ENCODE assay signal across 10 mouse cellular contexts in genomic region chr7:67548599-67549041, GRCm38 (mm10).
DNase-seq lines count a peak whose midpoint lies in the region; ATAC-seq and TF ChIP-seq lines count a peak whose summit lies in the region.
"Had no signal": no experiment of that assay in that cellular context is flagged by ENCODE, and none has a peak within 500 bp of the region (broad histone marks: within the 10 kb centered on the region; RNA-seq: fewer than 3 reads in every experiment).

No protein-coding gene starts in this region.

- 0 out of 2 replicates have a peak, but pooled peaks cover under 1% of the 10 kb centered on the region for H3K36me3 ChIP-seq in forebrain, postnatal 0 days (ENCODE audit: insufficient read depth)
- no peaks in the 10 kb centered on the region for H3K36me3 ChIP-seq in forebrain, embryonic 11.5 days (ENCODE audit: control insufficient read depth, insufficient read depth, low read length)
- no peaks in the 10 kb centered on the region for H3K36me3 ChIP-seq in lung, postnatal 0 days (ENCODE audit: insufficient read depth, low read length)
- H3K36me3 ChIP-seq in CH12.LX (replicated peaks in 1 of 2; ENCODE audit: control insufficient read depth in 1 of 2, insufficient read depth in 1 of 2, low read length in 1 of 2) = peaks cover 8 to 26% of the 10 kb centered on the region in 2 experiments
- H3K36me3 ChIP-seq: embryonic facial prominence, embryonic 12.5 days; stomach, embryonic 15.5 days had no signal

- DNase-seq in forebrain, postnatal 0 days = no peak
- DNase-seq in forebrain, embryonic 11.5 days (ENCODE audit: low spot score) = no peak
- DNase-seq in lung, postnatal 0 days (ENCODE audit: low spot score) = peak; percentile 15
- no peak for DNase-seq in lung, adult 2 months
- peak; percentile 60 for DNase-seq in CH12.LX (ENCODE audit: extremely low read depth)
- no peak for DNase-seq in urinary bladder, postnatal 10 days (ENCODE audit: low spot score)

- H3K9ac ChIP-seq in forebrain, postnatal 0 days = no peak overlapping the region
- H3K9ac ChIP-seq in forebrain, embryonic 11.5 days (ENCODE audit: low read length) = no peak overlapping the region
- no peak overlapping the region for H3K9ac ChIP-seq in lung, postnatal 0 days (replicated peaks; ENCODE audit: low read depth)
- no peak overlapping the region for H3K9ac ChIP-seq in CH12.LX (ENCODE audit: insufficient read depth, low read depth)
- H3K9ac ChIP-seq: embryonic facial prominence, embryonic 12.5 days; stomach, embryonic 15.5 days had no signal

- H3K27me3 ChIP-seq in forebrain, postnatal 0 days (ENCODE audit: insufficient read depth, low read length) = no peaks in the 10 kb centered on the region
- H3K27me3 ChIP-seq in forebrain, embryonic 11.5 days (ENCODE audit: control insufficient read depth, insufficient read depth, low read length) = no peaks in the 10 kb centered on the region
- H3K27me3 ChIP-seq in lung, postnatal 0 days (replicated peaks; ENCODE audit: insufficient read depth, low read length) = no peaks in the 10 kb centered on the region
- H3K27me3 ChIP-seq in CH12.LX (replicated peaks) = no peaks in the 10 kb centered on the region
- H3K27me3 ChIP-seq: embryonic facial prominence, embryonic 12.5 days; stomach, embryonic 15.5 days had no signal

- no peak overlapping the region for H3K4me2 ChIP-seq in forebrain, postnatal 0 days (ENCODE audit: low read depth)
- H3K4me2 ChIP-seq in forebrain, embryonic 11.5 days (ENCODE audit: low read depth, low read length, severe bottlenecking) = no peak overlapping the region
- no peak overlapping the region for H3K4me2 ChIP-seq in lung, postnatal 0 days (replicated peaks; ENCODE audit: low read depth, low read length)
- 0 out of 2 replicates have a peak overlapping the region, but pooled peaks have one; percentile 50 for H3K4me2 ChIP-seq in CH12.LX (ENCODE audit: insufficient read depth, low read depth, poor library complexity, severe bottlenecking)
- H3K4me2 ChIP-seq: embryonic facial prominence, embryonic 12.5 days; stomach, embryonic 15.5 days had no signal

- TF ChIP-seq EP300 in lung, postnatal 0 days (IDR thresholded peaks at IDR 0.05) = no peak
- TF ChIP-seq EP300 in CH12.LX (IDR thresholded peaks at IDR 0.05; ENCODE audit: low read length) = no peak

- ATAC-seq in forebrain, postnatal 0 days = peak; percentile 23; the same call in 1 of the 2 replicates
- ATAC-seq in forebrain, embryonic 11.5 days (replicated peaks; ENCODE audit: low FRiP score) = no peak
- ATAC-seq in lung, postnatal 0 days = 0 out of 2 replicates have a peak, but pooled peaks have one; percentile 6
- no peak for ATAC-seq in megakaryocyte progenitor cell, adult 5-6 weeks (replicated peaks; ENCODE audit: poor library complexity)

- in situ Hi-C loops in CH12.LX (cut with MboI; ENCODE audit: low pct_ligation_motif_present, low pct_unique_long_range_greater_than_20kb, low sequenced_read_pairs) = no loop called here

- H3K79me2 ChIP-seq in CH12.LX (replicated peaks; ENCODE audit: control insufficient read depth, extremely low read depth, insufficient read depth, poor library complexity, severe bottlenecking) = no peaks in the 10 kb centered on the region; the same call in 1 of the 2 replicates

- no peak for TF ChIP-seq POLR2A in lung, adult 2 months (IDR thresholded peaks at IDR 0.05; ENCODE audit: borderline replicate concordance, extremely low read depth, low read depth, low read length)
- no peak for TF ChIP-seq POLR2A in CH12.LX (IDR thresholded peaks at IDR 0.05; ENCODE audit: low read depth, low read length)
- TF ChIP-seq POLR2A in embryonic fibroblast, embryonic 13.5 days (IDR thresholded peaks at IDR 0.05; ENCODE audit: low read depth, low read length) = no peak

- no peaks in the 10 kb centered on the region for H3K9me3 ChIP-seq in forebrain, postnatal 0 days (ENCODE audit: low read length)
- no peaks in the 10 kb centered on the region for H3K9me3 ChIP-seq in forebrain, embryonic 11.5 days (ENCODE audit: control insufficient read depth, low read length)
- no peaks in the 10 kb centered on the region for H3K9me3 ChIP-seq in lung, postnatal 0 days (ENCODE audit: low read length)
- no peaks in the 10 kb centered on the region for H3K9me3 ChIP-seq in CH12.LX (replicated peaks; ENCODE audit: low read length)
- H3K9me3 ChIP-seq: embryonic facial prominence, embryonic 12.5 days; stomach, embryonic 15.5 days had no signal

- no peak for TF ChIP-seq CTCF in forebrain, postnatal 0 days (IDR thresholded peaks at IDR 0.05; ENCODE audit: low read depth)
- no peak for TF ChIP-seq CTCF in lung, postnatal 0 days (IDR thresholded peaks at IDR 0.05)
- no peak for TF ChIP-seq CTCF in lung, adult 2 months (IDR thresholded peaks at IDR 0.05; ENCODE audit: insufficient read depth, low read length)
- no peak for TF ChIP-seq CTCF in CH12.LX (conservative IDR thresholded peaks at IDR 0.05 in 1 of 2, IDR thresholded peaks at IDR 0.05 in 1 of 2; ENCODE audit: low read depth in 2 of 2, low read length in 2 of 2)
- no peak for TF ChIP-seq CTCF in embryonic fibroblast, embryonic 13.5 days (IDR thresholded peaks at IDR 0.05; ENCODE audit: borderline replicate concordance, insufficient read depth, low read length)

- dilution Hi-C loops in CH12.LX (cut with MboI; ENCODE audit: extremely low pct_ligation_motif_present, extremely low pct_unique_long_range_greater_than_20kb, low sequenced_read_pairs) = no loop called here

- no peak overlapping the region for H3K27ac ChIP-seq in forebrain, postnatal 0 days (ENCODE audit: low read depth, low read length)
- no peak overlapping the region for H3K27ac ChIP-seq in forebrain, embryonic 11.5 days (ENCODE audit: low read depth, low read length)
- no peak overlapping the region for H3K27ac ChIP-seq in lung, postnatal 0 days (ENCODE audit: low read length)
- H3K27ac ChIP-seq in CH12.LX (ENCODE audit: insufficient read depth, low read depth) = no peak overlapping the region
- H3K27ac ChIP-seq in embryonic fibroblast, embryonic 13.5 days (ENCODE audit: insufficient read depth, low read length) = peak overlapping the region; percentile 56
- H3K27ac ChIP-seq: embryonic facial prominence, embryonic 12.5 days; stomach, embryonic 15.5 days had no signal

- no peak for TF ChIP-seq RAD21 in CH12.LX (IDR thresholded peaks at IDR 0.05; ENCODE audit: low read depth, low read length)

- H3K4me1 ChIP-seq in forebrain, postnatal 0 days (ENCODE audit: insufficient read depth) = no peaks in the 10 kb centered on the region
- no peaks in the 10 kb centered on the region for H3K4me1 ChIP-seq in forebrain, embryonic 11.5 days (replicated peaks; ENCODE audit: control insufficient read depth, insufficient read depth, low read length)
- H3K4me1 ChIP-seq in lung, postnatal 0 days (ENCODE audit: insufficient read depth, low read depth, low read length) = peaks cover 7% of the 10 kb centered on the region
- H3K4me1 ChIP-seq in lung, adult 2 months (ENCODE audit: control insufficient read depth, insufficient read depth, low read length) = peaks cover 5% of the 10 kb centered on the region
- H3K4me1 ChIP-seq in CH12.LX (ENCODE audit: control insufficient read depth in 1 of 2, insufficient read depth in 2 of 2) = peaks cover 10 to 39% of the 10 kb centered on the region in 2 experiments
- H3K4me1 ChIP-seq in embryonic fibroblast, embryonic 13.5 days (ENCODE audit: control insufficient read depth, insufficient read depth, low read length) = peaks cover 9% of the 10 kb centered on the region
- H3K4me1 ChIP-seq: stomach, embryonic 15.5 days had no signal

- WGBS in forebrain, postnatal 0 days = 50% methylated on average over 6 of the region's 6 CpGs
- WGBS in forebrain, embryonic 11.5 days = 79% methylated on average over 6 of the region's 6 CpGs
- WGBS in lung, postnatal 0 days = 70% methylated on average over 6 of the region's 6 CpGs
- WGBS in lung, adult 2 months = 77% methylated on average over 6 of the region's 6 CpGs

- H3K4me3 ChIP-seq in forebrain, postnatal 0 days (ENCODE audit: low read depth, low read length) = no peak overlapping the region
- no peak overlapping the region for H3K4me3 ChIP-seq in forebrain, embryonic 11.5 days (ENCODE audit: low read depth, low read length)
- H3K4me3 ChIP-seq in lung, postnatal 0 days (ENCODE audit: low read depth, low read length) = no peak overlapping the region
- H3K4me3 ChIP-seq in lung, adult 2 months (replicated peaks; ENCODE audit: extremely low read depth, low read depth, low read length) = no peak overlapping the region
- H3K4me3 ChIP-seq in CH12.LX (replicated peaks in 1 of 3; ENCODE audit: low read depth in 2 of 3, low read length in 2 of 3, poor library complexity in 1 of 3) = no peak overlapping the region
- no peak overlapping the region for H3K4me3 ChIP-seq in embryonic fibroblast, embryonic 13.5 days (ENCODE audit: insufficient read depth, low read length)
- H3K4me3 ChIP-seq: embryonic facial prominence, embryonic 12.5 days; stomach, embryonic 15.5 days had no signal

TF ChIP-seq in CH12.LX, 34 proteins besides CTCF, POLR2A, EP300 and RAD21:
- no peak for TF ChIP-seq USF2 (conservative IDR thresholded peaks at IDR 0.05; ENCODE audit: low read depth, low read length)
- no peak for TF ChIP-seq USF1 (IDR thresholded peaks at IDR 0.05; ENCODE audit: low read depth, low read length)
- TF ChIP-seq RCOR1 (conservative IDR thresholded peaks at IDR 0.05; ENCODE audit: low read depth, low read length) = no peak
- no peak for TF ChIP-seq MYC (IDR thresholded peaks at IDR 0.05; ENCODE audit: low read depth, low read length)
- no peak for TF ChIP-seq JUN (IDR thresholded peaks at IDR 0.05; ENCODE audit: insufficient read depth, low read depth, low read length)
- no peak for TF ChIP-seq NRF1 (IDR thresholded peaks at IDR 0.05; ENCODE audit: low read depth, low read length)
- TF ChIP-seq CHD2 (IDR thresholded peaks at IDR 0.05; ENCODE audit: low read length) = no peak
- no peak for TF ChIP-seq MAX (IDR thresholded peaks at IDR 0.05; ENCODE audit: low read length)
- no peak for TF ChIP-seq MAZ (IDR thresholded peaks at IDR 0.05; ENCODE audit: low read depth, low read length)
- TF ChIP-seq PAX5 (IDR thresholded peaks at IDR 0.05; ENCODE audit: low read length) = no peak
- no peak for TF ChIP-seq E2F4 (IDR thresholded peaks at IDR 0.05; ENCODE audit: insufficient replicate concordance, low read depth, low read length)
- no peak for TF ChIP-seq ELF1 (IDR thresholded peaks at IDR 0.05; ENCODE audit: low read depth, low read length)
- no peak for TF ChIP-seq TCF12 (IDR thresholded peaks at IDR 0.05; ENCODE audit: low read depth, low read length)
- TF ChIP-seq ZMIZ1 (IDR thresholded peaks at IDR 0.05; ENCODE audit: low read depth, low read length) = no peak
- no peak for TF ChIP-seq ZNF384 (IDR thresholded peaks at IDR 0.05; ENCODE audit: low read depth, low read length)
- TF ChIP-seq ETS1 (conservative IDR thresholded peaks at IDR 0.05; ENCODE audit: low read depth, low read length) = no peak

Comparison
In these comparisons a context has a peak if more than half of its experiments do, and no peak if none do; other contexts are left out.
1. ATAC-seq: peak in forebrain, postnatal 0 days (single experiment) and lung, postnatal 0 days (single experiment); none in forebrain, embryonic 11.5 days (single experiment) and megakaryocyte progenitor cell, adult 5-6 weeks (single experiment).
2. DNase-seq: peak in lung, postnatal 0 days (single experiment) and CH12.LX (single experiment); none in forebrain, postnatal 0 days (single experiment), forebrain, embryonic 11.5 days (single experiment), lung, adult 2 months (single experiment) and urinary bladder, postnatal 10 days (single experiment).